Mouse (Mus musculus) myocyte (in vitro differentiated cells): ENCODE measurements around the gene Wipf2.

Experiments used
- CEBPB ChIP-seq: IDR thresholded peaks from 2 replicates; pipeline ENCODE4 v1.6.1; 2011; ENCODE audit warnings: mild to moderate bottlenecking, moderate library complexity; ENCODE audit not compliant: poor library complexity, insufficient read depth, severe bottlenecking
- E2F4 ChIP-seq: IDR thresholded peaks from one replicate; pipeline ENCODE4 v1.6.1; 2011; ENCODE audit warnings: mild to moderate bottlenecking, control low read depth, moderate library complexity; ENCODE audit not compliant: insufficient read depth
- MAX ChIP-seq: IDR thresholded peaks from one replicate; pipeline ENCODE4 v1.6.1; 2011; ENCODE audit warnings: low read depth, mild to moderate bottlenecking, control low read depth
- MYOD1 ChIP-seq, 3 experiments: IDR thresholded peaks; one replicate each; pipeline ENCODE4 v1.6.1; 2011; ENCODE audit warnings: control low read depth in 2 of 3, low read depth in 2 of 3, mild to moderate bottlenecking in 2 of 3, moderate library complexity in 1 of 3; ENCODE audit not compliant: insufficient read length in 2 of 3, control insufficient read depth in 1 of 3
- MYOG ChIP-seq, 3 experiments: IDR thresholded peaks; one replicate each; pipeline ENCODE4 v1.6.1; 2011; ENCODE audit warnings: control low read depth in 2 of 3, low read depth in 2 of 3, mild to moderate bottlenecking in 2 of 3; ENCODE audit not compliant: insufficient read length in 2 of 3, control insufficient read depth in 1 of 3, insufficient read depth in 1 of 3
- POLR2A ChIP-seq: IDR thresholded peaks from one replicate; pipeline ENCODE4 v1.6.1; 2011; ENCODE audit warnings: low read depth, mild to moderate bottlenecking, control low read depth, moderate library complexity; ENCODE audit not compliant: insufficient read length
- POLR2AphosphoS2 ChIP-seq: IDR thresholded peaks from one replicate; pipeline ENCODE4 v1.6.1; 2011; ENCODE audit warnings: low read depth, control low read depth; ENCODE audit not compliant: insufficient read length
- REST ChIP-seq: IDR thresholded peaks from one replicate; pipeline ENCODE4 v1.6.1; 2011; ENCODE audit warnings: mild to moderate bottlenecking, control low read depth, moderate library complexity; ENCODE audit not compliant: insufficient read depth, insufficient read length
- SRF ChIP-seq: IDR thresholded peaks from one replicate; pipeline ENCODE4 v1.6.1; 2011; ENCODE audit warnings: low read depth; ENCODE audit not compliant: control insufficient read depth, insufficient read length
- TCF12 ChIP-seq: IDR thresholded peaks from one replicate; pipeline ENCODE4 v1.6.1; 2011; ENCODE audit warnings: mild to moderate bottlenecking, control low read depth; ENCODE audit not compliant: poor library complexity, insufficient read depth, severe bottlenecking
- USF1 ChIP-seq: IDR thresholded peaks from one replicate; pipeline ENCODE4 v1.6.1; 2011; ENCODE audit warnings: low read depth, mild to moderate bottlenecking, control low read depth, moderate library complexity

DNA sequence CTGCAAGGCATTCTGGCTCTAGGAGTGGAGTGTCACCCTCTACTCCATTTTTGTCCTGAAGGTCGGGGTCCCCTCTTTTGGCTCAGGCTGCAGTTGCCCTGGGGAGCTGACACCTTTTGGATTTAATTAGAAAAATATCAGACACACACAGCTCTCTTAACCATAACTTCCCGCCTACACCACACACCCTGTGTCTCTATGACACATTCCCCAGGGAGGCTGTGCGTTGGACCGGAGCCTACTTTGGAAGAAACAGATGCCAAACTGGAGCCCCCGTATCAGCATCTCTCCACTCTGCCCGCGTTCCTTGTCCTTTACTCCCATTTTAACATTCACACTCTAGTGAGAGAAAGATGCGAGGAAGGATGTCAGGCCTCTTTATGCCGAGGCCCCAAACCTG lies 24.9 kb upstream of the Wipf2 start:
- TF ChIP-seq SRF (no peak), E2F4 (no peak), MAX (no peak), POLR2A (no peak), USF1 (no peak), MYOD1 (IDR thresholded peaks at IDR 0.05; ENCODE audit: control insufficient read depth in 1 of 3, insufficient read length in 2 of 3, low read depth in 2 of 3) (no peak), TCF12 (no peak), MYOG (IDR thresholded peaks at IDR 0.05; ENCODE audit: control insufficient read depth in 1 of 3, insufficient read depth in 1 of 3, insufficient read length in 2 of 3, low read depth in 2 of 3) (no peak), POLR2AphosphoS2 (no peak), CEBPB (no peak), REST (no peak)
